Mouse (Mus musculus) CH12.LX (cell line): ENCODE measurements around the gene Rps5. TPM values are rescaled to one million over a fixed set of nuclear protein-coding genes. Genes with fewer than 3 reads are reported as not detected.
A peak's percentile ranks its signal among the peaks of the same experiment; 100 is the strongest.

ENCODE experiments used
- DNase-seq: peaks from one replicate; pipeline ENCODE4 v3.0.0-alpha.2; 2013; ENCODE audit errors: extremely low read depth
- H3K27ac ChIP-seq: 2 replicates; pipeline ENCODE4 v1.5.1; 2012; ENCODE audit warnings: low read depth, mild to moderate bottlenecking, control low read depth, moderate library complexity; ENCODE audit not compliant: insufficient read depth
- H3K27me3 ChIP-seq: replicated peaks from 2 replicates; pipeline ENCODE3; 2012; ENCODE audit warnings: inconsistent platforms
- H3K36me3 ChIP-seq, 2 experiments: replicated peaks in 1 of 2; 2 replicates each; pipeline versions ENCODE3 to v1.6.1; 2012; ENCODE audit warnings: inconsistent platforms in 1 of 2, low read length in 1 of 2, mild to moderate bottlenecking in 1 of 2, mixed read lengths in 1 of 2, moderate library complexity in 1 of 2; ENCODE audit not compliant: control insufficient read depth in 1 of 2, insufficient read depth in 1 of 2
- H3K4me1 ChIP-seq, 2 experiments: 2 replicates each; pipeline ENCODE4 v1.6.1; 2012; ENCODE audit warnings: inconsistent platforms in 1 of 2, moderate library complexity in 1 of 2; ENCODE audit not compliant: insufficient read depth in 2 of 2, control insufficient read depth in 1 of 2
- H3K4me2 ChIP-seq: 2 replicates; pipeline ENCODE4 v1.6.1; 2012; ENCODE audit warnings: low read depth, mild to moderate bottlenecking, control low read depth; ENCODE audit not compliant: poor library complexity, insufficient read depth, severe bottlenecking
- H3K4me3 ChIP-seq, 3 experiments: fragments of 150-350 bp in 1 of 3; sonication (generic) in 1 of 3; replicated peaks in 1 of 3; 2 replicates each; pipeline versions ENCODE3 to v1.5.1; 2011 to 2012; ENCODE audit warnings: low read depth in 2 of 3, low read length in 2 of 3, mild to moderate bottlenecking in 2 of 3, moderate library complexity in 2 of 3, control low read depth in 1 of 3, improper control_type of control experiment in 1 of 3, inconsistent platforms in 1 of 3, mixed read lengths in 1 of 3; ENCODE audit not compliant: poor library complexity in 1 of 3
- H3K79me2 ChIP-seq: replicated peaks from 2 replicates; pipeline ENCODE4 v1.6.1; 2012; ENCODE audit warnings: mild to moderate bottlenecking, moderate library complexity; ENCODE audit not compliant: control insufficient read depth, poor library complexity, insufficient read depth, severe bottlenecking; ENCODE audit errors: extremely low read depth
- H3K9ac ChIP-seq: 2 replicates; pipeline ENCODE4 v1.6.1; 2012; ENCODE audit warnings: low read depth, mild to moderate bottlenecking, control low read depth, moderate library complexity; ENCODE audit not compliant: insufficient read depth
- H3K9me3 ChIP-seq: replicated peaks from 2 replicates; pipeline ENCODE3; 2012; ENCODE audit warnings: low read length, inconsistent platforms, mixed read lengths
- BHLHE40 ChIP-seq: IDR thresholded peaks from 2 replicates; pipeline ENCODE4 v1.6.1; 2011; ENCODE audit warnings: mild to moderate bottlenecking, low read depth, low read length, improper control_type of control experiment
- CHD1 ChIP-seq: IDR thresholded peaks from 2 replicates; pipeline ENCODE4 v1.6.1; 2012; ENCODE audit warnings: low read depth, low read length, improper control_type of control experiment, inconsistent platforms
- CHD2 ChIP-seq: IDR thresholded peaks from 2 replicates; pipeline ENCODE4 v1.6.1; 2011; ENCODE audit warnings: low read length, improper control_type of control experiment
- CTCF ChIP-seq, 2 experiments: IDR thresholded peaks in 1 of 2; conservative IDR thresholded peaks in 1 of 2; 2 replicates each; pipeline ENCODE4 v1.5.1; 2011 to 2012; ENCODE audit warnings: low read depth in 2 of 2, low read length in 2 of 2, improper control_type of control experiment in 1 of 2, inconsistent platforms in 1 of 2, mild to moderate bottlenecking in 1 of 2, moderate library complexity in 1 of 2
- E2F4 ChIP-seq: IDR thresholded peaks from 2 replicates; pipeline ENCODE4 v1.6.1; 2011; ENCODE audit warnings: low read depth, low read length, improper control_type of control experiment; ENCODE audit not compliant: insufficient replicate concordance
- ELF1 ChIP-seq: IDR thresholded peaks from 2 replicates; pipeline ENCODE4 v1.6.1; 2014; ENCODE audit warnings: low read depth, mild to moderate bottlenecking, inconsistent platforms, low read length, improper control_type of control experiment
- EP300 ChIP-seq: IDR thresholded peaks from 2 replicates; pipeline ENCODE4 v1.6.1; 2011; ENCODE audit warnings: low read length, improper control_type of control experiment
- ETS1 ChIP-seq: conservative IDR thresholded peaks from 2 replicates; pipeline ENCODE4 v1.6.1; 2012; ENCODE audit warnings: low read depth, mild to moderate bottlenecking, inconsistent platforms, low read length, improper control_type of control experiment, moderate library complexity
- GABPA ChIP-seq: IDR thresholded peaks from 2 replicates; pipeline ENCODE4 v1.6.1; 2012; ENCODE audit warnings: low read depth, low read length, improper control_type of control experiment, inconsistent platforms; ENCODE audit not compliant: insufficient replicate concordance
- HCFC1 ChIP-seq: IDR thresholded peaks from 2 replicates; pipeline ENCODE4 v1.6.1; 2012; ENCODE audit warnings: low read depth, mild to moderate bottlenecking, inconsistent platforms, low read length, improper control_type of control experiment
- IRF4 ChIP-seq: IDR thresholded peaks from 2 replicates; pipeline ENCODE4 v1.6.1; 2014; ENCODE audit warnings: low read depth, mild to moderate bottlenecking, inconsistent platforms, low read length, improper control_type of control experiment
- JUN ChIP-seq: IDR thresholded peaks from 2 replicates; pipeline ENCODE4 v1.6.1; 2011; ENCODE audit warnings: low read depth, mild to moderate bottlenecking, low read length, improper control_type of control experiment, moderate library complexity; ENCODE audit not compliant: insufficient read depth
- JUND ChIP-seq: conservative IDR thresholded peaks from 2 replicates; pipeline ENCODE4 v1.6.1; 2011; ENCODE audit warnings: low read depth, low read length, improper control_type of control experiment
- KAT2A ChIP-seq: IDR thresholded peaks from 2 replicates; pipeline ENCODE4 v1.6.1; 2012; ENCODE audit warnings: low read length, improper control_type of control experiment, inconsistent platforms; ENCODE audit not compliant: insufficient replicate concordance
- MAFK ChIP-seq: IDR thresholded peaks from 2 replicates; pipeline ENCODE4 v1.6.1; 2011; ENCODE audit warnings: low read length, improper control_type of control experiment; ENCODE audit not compliant: insufficient replicate concordance
- MAX ChIP-seq: IDR thresholded peaks from 2 replicates; pipeline ENCODE4 v1.6.1; 2011; ENCODE audit warnings: low read length, improper control_type of control experiment
- MAZ ChIP-seq: IDR thresholded peaks from 2 replicates; pipeline ENCODE4 v1.6.1; 2012; ENCODE audit warnings: low read depth, mild to moderate bottlenecking, inconsistent platforms, low read length, improper control_type of control experiment, moderate library complexity
- MEF2A ChIP-seq: IDR thresholded peaks from 2 replicates; pipeline ENCODE4 v1.6.1; 2014; ENCODE audit warnings: low read depth, mild to moderate bottlenecking, inconsistent platforms, low read length, improper control_type of control experiment, borderline replicate concordance
- MXI1 ChIP-seq: IDR thresholded peaks from 2 replicates; pipeline ENCODE4 v1.6.1; 2011; ENCODE audit warnings: mild to moderate bottlenecking, low read depth, low read length, improper control_type of control experiment
- MYC ChIP-seq: IDR thresholded peaks from 2 replicates; pipeline ENCODE4 v1.6.1; 2011; ENCODE audit warnings: low read depth, mild to moderate bottlenecking, improper control_type of control experiment, low read length
- NELFE ChIP-seq: IDR thresholded peaks from 2 replicates; pipeline ENCODE4 v1.6.1; 2011; ENCODE audit warnings: low read depth, low read length, improper control_type of control experiment
- NRF1 ChIP-seq: IDR thresholded peaks from 2 replicates; pipeline ENCODE4 v1.6.1; 2014; ENCODE audit warnings: low read depth, mild to moderate bottlenecking, inconsistent platforms, low read length, improper control_type of control experiment, moderate library complexity
- PAX5 ChIP-seq: IDR thresholded peaks from 2 replicates; pipeline ENCODE4 v1.6.1; 2012; ENCODE audit warnings: low read length, inconsistent platforms, mixed read lengths
- POLR2A ChIP-seq: IDR thresholded peaks from 2 replicates; pipeline ENCODE4 v1.6.1; 2011; ENCODE audit warnings: low read depth, mild to moderate bottlenecking, improper control_type of control experiment, low read length
- POLR2AphosphoS2 ChIP-seq: IDR thresholded peaks from 2 replicates; pipeline ENCODE4 v1.6.1; 2011; ENCODE audit warnings: low read depth, low read length, improper control_type of control experiment
- RAD21 ChIP-seq: IDR thresholded peaks from 2 replicates; pipeline ENCODE4 v1.6.1; 2011; ENCODE audit warnings: low read depth, mild to moderate bottlenecking, low read length, improper control_type of control experiment, moderate library complexity
- RCOR1 ChIP-seq: conservative IDR thresholded peaks from 2 replicates; pipeline ENCODE4 v1.6.1; 2012; ENCODE audit warnings: low read depth, mild to moderate bottlenecking, inconsistent platforms, low read length, improper control_type of control experiment
- SIN3A ChIP-seq: IDR thresholded peaks from 2 replicates; pipeline ENCODE4 v1.6.1; 2012; ENCODE audit warnings: low read length, improper control_type of control experiment, inconsistent platforms
- SMC3 ChIP-seq: IDR thresholded peaks from 2 replicates; pipeline ENCODE4 v1.6.1; 2011; ENCODE audit warnings: low read depth, low read length, improper control_type of control experiment
- TBP ChIP-seq: conservative IDR thresholded peaks from 2 replicates; pipeline ENCODE4 v1.6.1; 2011; ENCODE audit warnings: low read depth, low read length, improper control_type of control experiment
- TCF12 ChIP-seq: IDR thresholded peaks from 2 replicates; pipeline ENCODE4 v1.6.1; 2014; ENCODE audit warnings: low read depth, mild to moderate bottlenecking, inconsistent platforms, low read length, improper control_type of control experiment
- UBTF ChIP-seq: IDR thresholded peaks from 2 replicates; pipeline ENCODE4 v1.6.1; 2012; ENCODE audit warnings: low read depth, mild to moderate bottlenecking, inconsistent platforms, low read length, improper control_type of control experiment, moderate library complexity
- USF1 ChIP-seq: IDR thresholded peaks from 2 replicates; pipeline ENCODE4 v1.6.1; 2014; ENCODE audit warnings: low read depth, mild to moderate bottlenecking, inconsistent platforms, low read length, improper control_type of control experiment
- USF2 ChIP-seq: conservative IDR thresholded peaks from 2 replicates; pipeline ENCODE4 v1.6.1; 2011; ENCODE audit warnings: low read depth, low read length, improper control_type of control experiment
- ZC3H11A ChIP-seq: IDR thresholded peaks from 2 replicates; pipeline ENCODE4 v1.6.1; 2012; ENCODE audit warnings: low read depth, mild to moderate bottlenecking, inconsistent platforms, low read length, improper control_type of control experiment
- ZKSCAN1 ChIP-seq: IDR thresholded peaks from 2 replicates; pipeline ENCODE4 v1.6.1; 2012; ENCODE audit warnings: low read depth, inconsistent platforms, low read length, improper control_type of control experiment, borderline replicate concordance
- ZMIZ1 ChIP-seq: IDR thresholded peaks from 2 replicates; pipeline ENCODE4 v1.6.1; 2012; ENCODE audit warnings: low read depth, mild to moderate bottlenecking, inconsistent platforms, low read length, improper control_type of control experiment
- ZNF384 ChIP-seq: IDR thresholded peaks from 2 replicates; pipeline ENCODE4 v1.6.1; 2012; ENCODE audit warnings: low read depth, low read length, improper control_type of control experiment, inconsistent platforms
- dilution Hi-C: fragments of 300-500 bp; cut with MboI; formaldehyde crosslinking; loops from 2 replicates; pipeline ENCODE4 v1.14.3; 2020; ENCODE audit warnings: low sequenced_read_pairs; ENCODE audit not compliant: extremely low pct_unique_long_range_greater_than_20kb, extremely low pct_ligation_motif_present
- in situ Hi-C: fragments of 300-500 bp; cut with MboI; formaldehyde crosslinking; loops from 3 replicates; pipeline ENCODE4 v1.14.3; 2019; ENCODE audit warnings: low sequenced_read_pairs, low pct_ligation_motif_present, low pct_unique_long_range_greater_than_20kb, mixed read lengths
- polyA plus RNA-seq: library from polyadenylated mRNA; unstranded; fragments of >175 nt; gene quantifications from 2 replicates; pipeline ENCODE4 v1.2.1, GENCODE M21; 2012; ENCODE audit warnings: low read depth; ENCODE audit not compliant: insufficient read length
- total RNA-seq, 2 experiments: library from RNA; depleted of rRNA; stranded (reverse); fragments of 300-350 nt in 1 of 2; fragments of >200 nt in 1 of 2; gene quantifications; 2 replicates each; pipeline ENCODE4 v1.2.3; 2012 to 2014

Gene Rps5
- total and polyA plus RNA-seq, 3 experiments: 2,088 to 4,293 (median 4,026) TPM

DNA sequence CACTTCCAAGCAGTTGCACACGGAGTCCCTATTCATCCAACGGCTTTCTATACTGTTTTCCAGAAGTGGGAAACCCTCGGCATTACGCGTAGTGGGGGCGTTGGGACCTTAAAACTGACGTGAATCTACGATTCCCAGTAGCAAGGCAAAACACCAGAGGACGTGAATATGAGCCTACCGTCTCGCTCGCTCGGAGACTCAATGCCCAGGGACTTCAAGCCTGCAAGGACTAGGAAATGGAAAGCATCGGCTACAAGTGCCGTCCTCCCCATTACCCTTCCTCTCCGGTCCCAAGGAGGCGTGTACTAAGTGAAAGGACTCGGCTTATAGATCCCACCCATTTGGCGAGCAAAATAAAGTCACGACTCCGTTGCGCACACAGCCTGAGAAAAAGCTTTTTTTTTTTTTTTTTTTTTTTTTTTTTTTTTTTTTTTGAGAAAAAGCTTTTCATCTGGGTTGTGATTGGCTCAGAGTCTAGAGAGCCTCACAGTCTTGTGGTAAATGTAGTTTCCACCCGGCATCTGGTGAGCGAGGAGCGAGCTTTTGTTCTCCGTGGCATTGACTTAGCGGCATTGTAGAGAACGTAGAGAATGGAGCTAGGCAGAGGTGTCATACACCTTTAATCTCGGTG, 39.5 kb downstream of the Rps5 start:
- H3K27ac ChIP-seq: peak overlapping the region; percentile 31; the same call in 1 of the 2 replicates

DNA sequence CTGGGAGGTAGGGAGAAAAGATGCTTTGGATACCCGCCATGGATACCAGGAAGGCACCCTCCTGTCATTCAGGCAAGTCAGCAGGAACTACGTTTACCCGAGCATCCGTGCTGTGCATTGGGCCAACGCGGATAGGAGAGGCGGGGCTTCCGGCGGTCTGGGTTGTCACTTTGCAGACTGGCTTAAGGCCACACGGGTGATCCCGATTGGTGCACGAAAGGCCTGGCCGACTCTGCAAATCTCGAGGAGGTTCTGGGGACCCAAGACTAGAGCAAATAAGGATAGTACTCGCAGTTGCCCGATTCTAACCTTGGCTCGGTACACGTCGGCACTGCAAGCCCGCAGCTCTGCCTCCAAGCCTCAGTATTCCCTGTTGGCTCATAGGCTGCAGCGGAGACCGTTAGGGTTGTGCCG, 43.6 kb downstream of the Rps5 start, which contains the start of gene Zfp324:
Gene Zfp324, plus strand, starts transcription at position 161 of the 414 bp plus-strand sequence.
- H3K79me2 ChIP-seq: peaks cover 5% of the 10 kb centered on the region; the same call in 1 of the 2 replicates
- no peak for TF ChIP-seq ZC3H11A
- TF ChIP-seq NELFE: peak; percentile 54; the same call in 1 of the 2 replicates
- peak; percentile 79 for TF ChIP-seq POLR2A
- TF ChIP-seq TCF12: 0 out of 2 replicates have a peak, but pooled peaks have one; percentile 45
- no peak for TF ChIP-seq RAD21
- TF ChIP-seq USF1: no peak
- no peak for TF ChIP-seq JUN
- peak; percentile 67; the same call in 1 of the 2 replicates for TF ChIP-seq TBP
- TF ChIP-seq HCFC1: peak; percentile 71
- peak; percentile 42; the same call in 1 of the 2 replicates for TF ChIP-seq CHD2
- TF ChIP-seq MAZ: no peak
- peak; percentile 84 for TF ChIP-seq ELF1
- TF ChIP-seq, all 38 proteins: peak for 7
- Histone ChIP-seq H3K27me3 (no peaks in the 10 kb centered on the region), H3K4me2 (peak within 1 kb of the TSS; percentile 90), H3K4me1 (peaks cover 0 to 35% of the 10 kb centered on the region in 2 experiments; a peak in 2 of 4 replicates), H3K36me3 (peaks cover 17 to 23% of the 10 kb centered on the region in 2 experiments), H3K9me3 (no peaks in the 10 kb centered on the region), H3K9ac (peak within 1 kb of the TSS; percentile 94), H3K4me3 (peak within 1 kb of the TSS; percentile 93 to 97 (median 94)), H3K27ac (peak within 1 kb of the TSS; percentile 69)
- in situ Hi-C loops: no loop called here
- dilution Hi-C loops: no loop called here
- DNase-seq: peak; percentile 93

More for the DNA sequence above, 39.5 kb downstream of the Rps5 start:
- peaks cover 0 to 33% of the 10 kb centered on the region in 2 experiments; a peak in 2 of 4 replicates for H3K4me1 ChIP-seq
- no peaks in the 10 kb centered on the region for H3K9me3 ChIP-seq
- dilution Hi-C loops (no loop called here), in situ Hi-C loops (no loop called here)
- H3K4me3 ChIP-seq: peak overlapping the region; percentile 53 to 74 (median 63)
- TF ChIP-seq USF2: no peak
- no peak for TF ChIP-seq USF1
- no peak; the same call in 1 of the 2 replicates for TF ChIP-seq POLR2AphosphoS2
- TF ChIP-seq POLR2A: peak; percentile 59
- TF ChIP-seq MAFK: no peak
- TF ChIP-seq ZKSCAN1: no peak; the same call in 1 of the 2 replicates
- TF ChIP-seq MAX: peak; percentile 55; the same call in 1 of the 2 replicates
- TF ChIP-seq TCF12: peak; percentile 62; the same call in 1 of the 2 replicates
- no peak for TF ChIP-seq CHD1
- peak; percentile 23; the same call in 1 of the 2 replicates for TF ChIP-seq MAZ
- peak; percentile 31; the same call in 1 of the 2 replicates for TF ChIP-seq NRF1
- TF ChIP-seq NELFE: peak; percentile 61; the same call in 1 of the 2 replicates
- no peak for TF ChIP-seq RCOR1
- peak; percentile 99 for TF ChIP-seq ZNF384
- TF ChIP-seq GABPA: no peak
- 0 out of 2 replicates have a peak, but pooled peaks have one; percentile 51 for TF ChIP-seq JUND
- TF ChIP-seq ETS1: 0 out of 2 replicates have a peak, but pooled peaks have one; percentile 24
- peak; percentile 83 for TF ChIP-seq HCFC1
- 0 out of 2 replicates have a peak, but pooled peaks have one; percentile 28 for TF ChIP-seq ZMIZ1
- no peak for TF ChIP-seq MEF2A
- TF ChIP-seq ELF1: peak; percentile 53; the same call in 1 of the 2 replicates
- peak; percentile 76 for TF ChIP-seq TBP
- no peak for TF ChIP-seq SMC3
- no peak for TF ChIP-seq ZC3H11A
- 0 out of 2 replicates have a peak, but pooled peaks have one; percentile 34 for TF ChIP-seq E2F4
- TF ChIP-seq CHD2: no peak
- TF ChIP-seq UBTF: 0 out of 2 replicates have a peak, but pooled peaks have one; percentile 16
- TF ChIP-seq KAT2A: no peak
- TF ChIP-seq CTCF (conservative IDR thresholded peaks at IDR 0.05 in 1 of 2, IDR thresholded peaks at IDR 0.05 in 1 of 2; ENCODE audit: low read depth in 2 of 2, low read length in 2 of 2): no peak
- peak; percentile 76 for TF ChIP-seq MXI1
- TF ChIP-seq IRF4: peak; percentile 53; the same call in 1 of the 2 replicates
- peak; percentile 62 for TF ChIP-seq BHLHE40
- TF ChIP-seq JUN: no peak
- TF ChIP-seq PAX5: no peak
- no peak for TF ChIP-seq RAD21
- peak; percentile 76; the same call in 1 of the 2 replicates for TF ChIP-seq MYC
- no peak for TF ChIP-seq EP300
- peak; percentile 82 for TF ChIP-seq SIN3A
- no peaks in the 10 kb centered on the region for H3K36me3 ChIP-seq
- H3K79me2 ChIP-seq: no peaks in the 10 kb centered on the region
- H3K9ac ChIP-seq: peak overlapping the region; percentile 76
- H3K27me3 ChIP-seq: no peaks in the 10 kb centered on the region
- peak; percentile 78 for DNase-seq
- H3K4me2 ChIP-seq: peak overlapping the region; percentile 63
